ENCODE assay signal across 20 mouse cellular contexts in the genomic region with DNA sequence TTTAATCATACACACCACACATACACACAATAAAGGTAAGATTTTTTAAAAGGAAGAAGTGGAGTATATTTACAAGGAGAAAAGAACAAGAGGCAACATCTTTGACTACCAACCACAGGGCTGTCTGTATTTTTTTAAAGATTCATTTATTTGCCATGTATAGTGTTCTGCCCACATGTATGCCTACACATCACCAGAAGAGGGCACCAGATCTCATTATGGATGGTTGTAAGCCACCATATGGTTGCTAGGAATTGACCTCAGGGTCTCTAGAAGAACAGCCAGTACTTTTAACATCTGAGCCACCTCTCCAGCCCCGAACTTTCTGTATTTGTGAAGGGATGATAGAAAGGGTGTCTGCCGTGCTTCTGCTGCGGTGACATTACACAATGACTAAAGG. TPM values are rescaled to one million over a fixed set of nuclear protein-coding genes. Genes with fewer than 3 reads are reported as not detected.
A peak's percentile ranks its signal among the peaks of the same experiment; 100 is the strongest.
DNase-seq lines count a peak whose midpoint lies in the region; ATAC-seq and TF ChIP-seq lines count a peak whose summit lies in the region.
"Had no signal": no experiment of that assay in that cellular context is flagged by ENCODE, and none has a peak within 500 bp of the region (broad histone marks: within the 10 kb centered on the region; RNA-seq: fewer than 3 reads in every experiment).

No protein-coding gene starts in this region.

- intact Hi-C loops in heart, adult 2 months (cut with DNase I), result no loop called here
- intact Hi-C loops in heart, postnatal 25 days (cut with DNase I), result no loop called here

- H3K4me2 ChIP-seq in liver, embryonic 14.5 days (ENCODE audit: low read depth), result no peak overlapping the region
- no peak overlapping the region for H3K4me2 ChIP-seq in liver, embryonic 12.5 days
- H3K4me2 ChIP-seq: heart, embryonic 13.5 days had no signal

- H3K79me2 ChIP-seq in heart, adult 2 months (replicated peaks; ENCODE audit: control insufficient read depth, insufficient read depth, low read length), result peaks cover 1% of the 10 kb centered on the region; the same call in 1 of the 2 replicates

- 88% methylated on average over 3 of the region's 3 CpGs for WGBS in heart, adult 2 months
- WGBS in liver, embryonic 14.5 days (ENCODE audit: insufficient replicate concordance), result 71% methylated on average over 3 of the region's 3 CpGs
- 63% methylated on average over 3 of the region's 3 CpGs for WGBS in liver, embryonic 12.5 days (ENCODE audit: insufficient replicate concordance)

- H3K9me3 ChIP-seq in liver, embryonic 14.5 days (ENCODE audit: control insufficient read depth, low read length), result no peaks in the 10 kb centered on the region
- no peaks in the 10 kb centered on the region for H3K9me3 ChIP-seq in liver, embryonic 12.5 days (replicated peaks)
- H3K9me3 ChIP-seq: forebrain, embryonic 10.5 days; heart, embryonic 13.5 days had no signal

- H3K27ac ChIP-seq in heart, adult 2 months, result no peak overlapping the region
- H3K27ac ChIP-seq in liver, embryonic 14.5 days, result no peak overlapping the region
- no peak overlapping the region for H3K27ac ChIP-seq in liver, embryonic 12.5 days
- H3K27ac ChIP-seq: forebrain, embryonic 10.5 days; heart, embryonic 13.5 days had no signal

- no peak for TF ChIP-seq POLR2A in heart, adult 2 months (IDR thresholded peaks at IDR 0.05; ENCODE audit: insufficient read depth, low read depth, low read length)

- H3K9ac ChIP-seq in heart, adult 2 months (ENCODE audit: low read depth, low read length), result no peak overlapping the region
- no peak overlapping the region for H3K9ac ChIP-seq in liver, embryonic 14.5 days (replicated peaks)
- no peak overlapping the region for H3K9ac ChIP-seq in liver, embryonic 12.5 days
- H3K9ac ChIP-seq: heart, embryonic 13.5 days had no signal

- peaks cover 2% of the 10 kb centered on the region; the same call in 1 of the 2 replicates for H3K4me1 ChIP-seq in heart, adult 2 months (ENCODE audit: control insufficient read depth, insufficient read depth, low read length)
- H3K4me1 ChIP-seq in liver, embryonic 14.5 days (replicated peaks; ENCODE audit: control insufficient read depth in 2 of 2, insufficient read depth in 2 of 2, low read length in 1 of 2), result no peaks in the 10 kb centered on the region
- H3K4me1 ChIP-seq in liver, embryonic 12.5 days, result no peaks in the 10 kb centered on the region
- H3K4me1 ChIP-seq: forebrain, embryonic 10.5 days had no signal

- no peak for ATAC-seq in liver, embryonic 14.5 days (ENCODE audit: insufficient read depth)
- ATAC-seq in liver, embryonic 12.5 days, result no peak

- TF ChIP-seq EP300 in heart, adult 2 months (IDR thresholded peaks at IDR 0.05; ENCODE audit: insufficient read depth, low read depth, low read length), result no peak
- TF ChIP-seq EP300 in liver, embryonic 14.5 days (IDR thresholded peaks at IDR 0.05; ENCODE audit: low read depth), result no peak

- no peak for DNase-seq in heart, adult 2 months
- DNase-seq in heart, postnatal 25 days (ENCODE audit: low spot score), result no peak
- DNase-seq in liver, embryonic 14.5 days (ENCODE audit: low read depth in 3 of 3, low spot score in 3 of 3), result no peak
- DNase-seq in A20 (ENCODE audit: low read depth, low spot score) (peak; percentile 17), R1 (ENCODE audit: low read depth, low spot score) (peak; percentile 50)
- no peak for DNase-seq in adrenal gland, adult 8-10 months
- DNase-seq in right cerebral cortex, adult 2 months (ENCODE audit: low spot score in 2 of 2), result no peak
- DNase-seq: cerebellum, postnatal 14 days; embryo, embryonic 11 days; kidney, adult 8-10 months; kidney, postnatal 36 days; lung, adult 18-20 months; lung, postnatal 36 days; right cerebral cortex, adult 18-20 months; spleen, adult 18-20 months; thymus, postnatal 36 days had no signal

- peaks cover 4% of the 10 kb centered on the region; the same call in 1 of the 2 replicates for H3K36me3 ChIP-seq in heart, adult 2 months (ENCODE audit: control insufficient read depth, insufficient read depth, low read length)
- no peaks in the 10 kb centered on the region for H3K36me3 ChIP-seq in liver, embryonic 14.5 days (replicated peaks; ENCODE audit: control insufficient read depth, insufficient read depth, low read depth)
- no peaks in the 10 kb centered on the region for H3K36me3 ChIP-seq in liver, embryonic 12.5 days
- H3K36me3 ChIP-seq: forebrain, embryonic 10.5 days; G1E had no signal

- TF ChIP-seq CTCF in heart, adult 2 months (IDR thresholded peaks at IDR 0.05), result peak; percentile 41
- TF ChIP-seq CTCF in liver, embryonic 14.5 days (IDR thresholded peaks at IDR 0.05; ENCODE audit: low read depth), result peak; percentile 21; the same call in 1 of the 2 replicates

- no peak overlapping the region for H3K4me3 ChIP-seq in heart, adult 2 months
- no peak overlapping the region for H3K4me3 ChIP-seq in liver, embryonic 14.5 days (ENCODE audit: insufficient read depth in 1 of 2, low read depth in 2 of 2, low read length in 2 of 2)
- no peak overlapping the region for H3K4me3 ChIP-seq in liver, embryonic 12.5 days
- H3K4me3 ChIP-seq: forebrain, embryonic 10.5 days; heart, embryonic 13.5 days had no signal

- no peaks in the 10 kb centered on the region for H3K27me3 ChIP-seq in heart, adult 2 months (ENCODE audit: control insufficient read depth, insufficient read depth, low read length)
- H3K27me3 ChIP-seq in liver, embryonic 14.5 days (ENCODE audit: control insufficient read depth, insufficient read depth, low read length), result no peaks in the 10 kb centered on the region; the same call in 1 of the 2 replicates
- H3K27me3 ChIP-seq in liver, embryonic 12.5 days (replicated peaks), result peaks cover 17% of the 10 kb centered on the region

RNA-seq across cellular contexts. Expression of a gene that starts 58.8 kb away (rescaled TPM):
- 1 to 10 TPM; 2.6 to 2.7 TPM for total RNA-seq in heart, adult 2 months (2021)
- 4.8 and 4.9 TPM in 2 replicates for polyA plus RNA-seq in heart, adult 2 months (2012; rRNA removed)
- total RNA-seq in heart, postnatal 25 days (2021), result 1 to 10 TPM; 2.6 to 3.3 TPM
- 4.9 and 5.3 TPM in 2 replicates for polyA plus RNA-seq in liver, embryonic 14.5 days (2012; rRNA removed)
- 2.9 TPM in 2 replicates for polyA plus RNA-seq in liver, embryonic 14.5 days (2014; fragmentation: Nextera tagmentation; extraction: Ambion mirVana)
- 4.2 and 4.8 TPM in 2 replicates for polyA plus RNA-seq in liver, embryonic 12.5 days (2016; fragmentation: Nextera tagmentation; extraction: Ambion mirVana)
- total RNA-seq in adrenal gland, adult 8-10 months (2022), result 10 to 100 TPM; 12.6 to 26.1 (median 20.7) TPM

Comparison
In these comparisons a context has a peak if more than half of its experiments do, and no peak if none do; other contexts are left out.
1. DNase-seq: peak in A20 (single experiment) and R1 (single experiment); none in heart, adult 2 months (0 of 2), heart, postnatal 25 days (single experiment), liver, embryonic 14.5 days (0 of 3), adrenal gland, adult 8-10 months (single experiment) and right cerebral cortex, adult 2 months (0 of 2).